Mouse (Mus musculus) brain, embryonic 18.5 days (tissue): ENCODE measurements around the gene Uvrag.

Experiments
- DNase-seq: peaks from one replicate; pipeline ENCODE4 v3.0.0-alpha.2; 2012; ENCODE audit warnings: low read depth, low spot score

Uvrag gene

DNA sequence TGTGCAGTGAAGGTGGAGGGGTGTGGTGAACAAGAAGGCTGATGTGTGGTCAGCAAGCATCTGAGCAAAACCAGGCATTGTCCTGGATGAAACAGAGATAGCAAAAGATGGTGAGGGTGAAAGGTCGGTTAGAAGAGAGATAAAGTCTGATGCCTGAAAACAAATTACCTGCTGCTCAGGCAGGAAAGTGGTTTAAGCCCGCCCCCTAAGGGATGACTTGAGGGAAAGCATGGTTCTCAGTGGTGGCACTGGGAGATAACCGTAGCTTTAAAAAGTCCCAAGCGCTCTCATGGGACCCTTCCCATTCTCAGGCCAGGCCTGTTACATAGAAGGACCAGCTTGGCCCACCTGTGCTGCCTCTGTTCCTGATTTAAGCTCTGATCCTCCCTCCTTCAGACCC, 119.7 kb downstream of the Uvrag start:
- no peak for DNase-seq

DNA sequence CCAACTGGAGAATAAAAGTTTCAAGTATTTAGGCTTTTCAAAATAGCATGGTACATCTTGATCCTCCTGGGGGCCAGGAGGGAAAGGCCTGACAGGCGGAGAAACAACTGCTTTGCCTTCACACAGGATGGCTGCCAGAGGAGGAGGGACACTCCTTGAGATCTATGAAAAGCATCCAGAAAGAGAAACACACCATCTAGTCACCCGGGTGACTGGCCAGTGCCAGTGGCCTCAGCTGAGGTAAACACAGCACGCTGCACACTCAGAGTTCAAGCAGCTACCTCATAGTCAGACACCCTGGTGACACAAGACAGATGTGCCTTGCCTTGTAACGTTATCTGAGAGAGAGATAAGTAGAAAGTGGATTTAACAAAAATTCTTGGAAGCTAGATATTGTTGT, 120.6 kb downstream of the Uvrag start:
- DNase-seq = no peak

DNA sequence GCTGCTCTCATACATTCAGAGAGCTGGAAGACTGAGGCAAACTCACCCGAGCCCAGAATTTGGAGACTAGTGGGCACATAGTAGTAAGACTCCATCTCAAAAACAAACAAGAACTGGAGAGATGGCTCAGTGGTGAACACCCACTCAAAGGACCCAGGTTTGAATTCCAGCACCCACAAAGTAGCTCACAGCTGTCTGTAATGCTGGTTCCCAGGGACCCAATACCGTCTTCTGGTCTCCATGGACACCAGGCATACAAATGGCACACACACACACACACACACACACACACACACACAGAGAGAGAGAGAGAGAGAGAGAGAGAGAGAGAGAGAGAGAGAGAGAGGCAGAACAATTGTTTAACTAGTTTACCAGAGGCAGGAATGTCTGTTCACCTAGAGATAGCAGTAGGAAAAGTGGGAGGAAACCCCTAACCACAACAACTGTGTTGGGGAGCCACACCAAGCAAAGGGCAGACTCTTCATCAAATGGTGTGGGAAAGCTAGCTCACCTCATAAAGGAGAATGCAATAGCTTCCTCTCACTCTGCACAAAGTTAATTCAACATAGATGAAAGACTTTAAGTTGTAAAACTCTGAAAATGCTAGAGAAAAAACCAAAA, 123.6 kb downstream of the Uvrag start:
- no peak for DNase-seq

DNA sequence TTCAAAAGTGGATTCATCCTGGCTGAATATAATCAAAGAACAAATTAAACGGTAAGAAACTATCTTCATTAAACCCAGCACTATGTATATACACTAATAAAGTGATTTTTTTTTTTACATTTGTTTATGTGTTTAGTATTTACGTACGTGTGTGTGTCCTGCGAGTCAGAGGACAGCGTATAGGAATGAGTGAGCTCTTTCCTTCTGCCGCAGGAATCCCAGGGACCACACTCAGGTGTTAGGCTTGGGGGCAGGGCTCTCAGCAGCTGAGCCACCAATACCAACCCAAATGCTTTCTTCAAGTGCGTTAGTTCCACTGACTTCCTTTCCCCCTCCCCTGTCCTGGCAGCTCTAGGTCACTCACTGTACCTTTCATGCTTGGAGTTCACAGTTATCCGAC, 125.0 kb downstream of the Uvrag start:
- no peak for DNase-seq

DNA sequence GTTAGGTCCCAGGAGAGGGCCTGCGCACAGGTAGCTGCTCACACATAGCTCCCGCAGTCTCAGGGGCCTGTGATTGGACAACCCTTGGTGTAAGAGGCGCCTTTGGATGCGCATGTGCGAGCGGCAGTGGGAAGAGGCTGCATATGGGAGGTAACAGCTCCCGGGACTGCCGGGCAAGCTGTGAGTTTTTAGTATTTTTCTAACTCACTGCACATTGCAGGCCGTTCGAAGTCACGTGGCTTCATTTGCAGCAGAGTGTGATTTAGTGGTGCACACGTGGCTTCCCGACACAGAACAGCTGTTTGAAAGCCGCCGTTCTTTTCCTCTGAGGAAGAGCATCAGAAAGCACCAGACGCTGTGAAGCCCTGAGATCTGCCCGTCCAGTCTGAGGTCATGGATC, 125.5 kb downstream of the Uvrag start:
- no peak for DNase-seq

DNA sequence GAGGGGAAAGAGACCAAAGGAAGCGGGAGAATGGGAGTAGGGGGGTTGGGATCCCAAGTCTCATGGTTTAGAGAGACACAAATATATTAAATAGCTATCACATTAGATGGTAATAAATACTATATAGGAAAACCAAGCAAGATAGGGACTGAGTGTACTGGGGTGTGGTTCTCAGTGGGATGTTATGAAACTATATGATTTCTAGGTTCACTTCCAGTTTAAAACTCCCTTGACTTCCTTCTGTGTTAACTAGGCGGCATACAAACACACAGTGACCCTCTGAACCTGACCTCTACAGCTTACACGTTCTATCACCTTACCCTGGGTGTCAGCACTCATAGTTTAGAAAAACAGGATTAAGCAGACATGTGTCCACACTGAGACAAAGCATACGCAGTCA, 126.3 kb downstream of the Uvrag start:
- DNase-seq = no peak

DNA sequence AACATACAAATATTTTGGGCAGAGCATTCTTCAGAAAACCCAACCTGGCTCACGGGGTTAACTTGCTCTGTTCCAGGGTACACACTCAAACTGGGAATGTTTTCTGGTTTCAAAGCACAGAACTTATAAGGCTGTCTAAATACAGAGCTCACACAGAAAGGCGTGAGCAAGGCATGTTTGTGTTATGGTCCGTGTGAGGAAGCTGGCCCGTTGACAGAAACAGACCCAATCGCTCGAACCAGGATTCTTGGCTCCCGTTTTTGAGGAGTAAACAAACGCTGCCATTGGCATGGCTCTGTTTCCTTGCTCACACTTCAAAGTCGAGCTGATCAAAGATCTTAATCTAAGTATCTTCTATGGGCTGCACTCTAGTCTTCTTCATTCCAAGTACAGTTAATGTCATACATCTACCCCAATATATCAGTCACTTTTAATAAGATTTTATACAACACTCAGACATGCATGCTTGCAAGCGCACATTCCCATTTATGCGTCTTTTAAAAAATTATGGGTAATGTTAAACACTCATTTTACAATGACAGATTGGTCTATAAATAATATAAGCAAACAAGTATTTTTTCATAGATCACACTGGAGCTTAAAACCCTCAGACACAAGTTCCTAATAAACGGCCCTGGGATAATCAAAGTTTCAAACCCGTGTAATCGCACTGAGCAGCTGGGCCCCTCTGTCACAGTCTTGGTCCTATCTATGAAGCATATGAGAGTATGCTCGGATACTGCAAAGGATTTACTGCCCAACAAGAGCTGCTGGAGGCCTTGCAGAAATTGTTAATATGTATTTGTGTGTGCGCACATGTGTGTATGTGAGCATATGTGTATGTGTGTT, 133.2 kb downstream of the Uvrag start:
- DNase-seq = no peak

DNA sequence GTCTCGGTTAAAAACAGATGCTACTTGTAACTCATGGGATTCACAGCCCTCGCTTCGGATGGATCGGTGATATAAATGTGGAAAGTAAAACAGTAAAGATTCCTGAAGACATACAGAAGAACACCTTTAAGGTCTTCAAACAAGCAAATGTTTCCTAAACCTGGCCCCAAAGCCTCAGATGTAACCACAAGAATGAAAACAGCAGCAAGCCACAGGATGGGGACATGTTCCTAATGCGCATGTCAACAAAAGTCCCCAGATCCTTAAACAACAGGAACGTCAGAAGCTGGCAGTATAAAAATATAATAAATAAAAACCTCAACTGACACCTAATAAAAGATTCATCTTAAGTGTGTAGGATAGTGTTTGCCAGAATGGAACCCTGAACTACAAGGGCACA, 137.7 kb downstream of the Uvrag start:
- DNase-seq = no peak

DNA sequence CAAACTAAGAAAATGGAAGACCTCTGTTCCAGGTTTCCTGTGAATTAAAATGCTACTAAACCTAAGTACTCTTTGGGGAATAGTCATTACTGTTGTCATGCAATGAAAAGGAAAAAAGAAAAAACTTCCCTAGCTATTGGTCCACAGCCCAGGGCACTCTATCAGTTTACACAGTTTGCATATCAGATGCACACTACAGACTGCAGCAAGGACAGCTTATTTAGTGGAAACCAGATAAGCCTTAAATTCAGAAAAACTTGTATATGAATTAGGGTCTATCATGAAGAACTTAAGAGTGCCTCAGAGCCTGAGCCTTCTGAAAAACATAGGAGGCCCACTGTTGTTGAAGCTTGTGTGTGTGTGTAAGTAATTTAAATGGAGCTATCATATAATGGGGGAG, 142.2 kb downstream of the Uvrag start:
- no peak for DNase-seq

DNA sequence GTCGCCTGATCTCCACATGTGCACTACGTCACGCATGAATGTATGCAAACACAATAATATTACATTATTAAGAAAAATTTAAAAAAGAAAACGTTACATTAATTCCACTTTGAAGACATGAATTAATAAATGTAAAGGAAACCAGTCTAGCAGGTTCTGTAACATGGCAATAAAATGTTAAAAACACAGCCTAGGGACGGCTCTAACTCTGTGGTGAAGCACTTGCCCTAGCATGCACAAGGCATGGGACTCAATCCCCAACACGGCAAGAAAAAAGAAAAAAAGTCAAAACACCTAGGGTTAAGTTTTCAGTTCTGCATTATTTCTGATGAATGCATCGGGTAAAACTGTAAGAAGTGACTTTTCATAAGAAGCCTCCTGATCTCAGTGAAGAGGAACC, 143.2 kb downstream of the Uvrag start:
- no peak for DNase-seq

DNA sequence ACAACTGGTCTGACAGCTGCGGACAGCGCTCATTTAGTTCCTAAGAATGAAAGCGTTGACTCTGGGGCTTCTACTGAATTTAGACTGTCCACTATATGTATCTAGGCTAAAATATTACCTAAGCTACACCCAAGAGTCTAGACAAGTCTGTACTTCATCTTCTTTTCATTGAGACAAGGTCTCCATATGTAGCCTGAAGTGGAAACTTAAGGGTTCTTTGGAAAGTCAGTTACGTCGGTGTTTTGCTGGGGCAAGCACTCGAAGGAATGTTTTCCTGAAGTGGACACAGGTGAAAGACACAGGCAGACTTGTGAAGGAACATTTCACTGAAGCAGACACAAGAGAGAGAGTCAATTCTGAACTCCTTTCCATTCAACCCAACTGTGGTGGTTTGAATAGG, 144.2 kb downstream of the Uvrag start:
- DNase-seq = no peak

DNA sequence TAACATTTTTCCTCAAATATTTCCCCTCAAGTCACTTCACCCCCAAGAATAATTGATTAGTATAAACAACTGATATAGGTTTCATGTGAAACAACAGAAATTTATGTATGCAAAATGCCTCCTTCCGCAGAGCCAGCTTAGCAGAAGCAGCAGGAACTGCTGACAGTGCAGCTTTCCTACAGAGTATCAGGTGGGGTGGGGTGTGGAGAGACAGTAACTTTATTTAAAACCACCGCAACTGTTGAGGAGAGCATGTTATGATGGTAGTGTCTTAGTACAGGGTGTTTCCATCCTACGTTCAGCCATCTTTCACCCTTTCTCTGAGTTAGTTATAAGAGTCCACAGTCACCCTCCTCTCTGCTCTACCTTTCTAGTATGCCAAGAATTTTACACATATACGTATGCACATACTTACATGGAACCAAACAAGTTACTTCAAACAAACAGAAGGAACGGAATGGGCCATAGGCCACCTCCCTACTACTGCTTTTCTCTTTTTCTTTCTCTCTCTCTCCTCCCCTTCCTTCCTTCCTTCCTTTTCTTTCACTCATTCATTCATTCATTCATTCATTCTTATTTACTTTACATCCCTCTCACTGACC, 145.7 kb downstream of the Uvrag start:
- no peak for DNase-seq

DNA sequence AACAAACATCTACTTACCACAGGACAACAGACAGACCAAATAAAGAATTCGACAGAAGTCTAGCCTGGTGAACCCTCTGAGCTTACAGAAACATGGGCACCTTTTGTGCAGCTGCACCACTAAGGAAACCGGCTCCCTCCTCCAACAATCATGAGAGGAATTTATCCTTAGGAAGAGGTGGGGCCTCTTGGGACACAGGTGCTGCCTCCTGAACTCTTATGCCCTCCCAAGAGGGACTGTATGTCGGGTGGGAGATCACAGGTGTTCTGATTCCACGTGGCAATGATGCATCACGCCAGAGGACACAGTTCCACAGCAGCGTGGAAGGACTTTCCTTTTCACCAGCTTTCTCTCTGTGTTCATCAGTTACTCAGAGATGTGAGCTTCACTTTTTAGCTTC, 146.8 kb downstream of the Uvrag start:
- no peak for DNase-seq

DNA sequence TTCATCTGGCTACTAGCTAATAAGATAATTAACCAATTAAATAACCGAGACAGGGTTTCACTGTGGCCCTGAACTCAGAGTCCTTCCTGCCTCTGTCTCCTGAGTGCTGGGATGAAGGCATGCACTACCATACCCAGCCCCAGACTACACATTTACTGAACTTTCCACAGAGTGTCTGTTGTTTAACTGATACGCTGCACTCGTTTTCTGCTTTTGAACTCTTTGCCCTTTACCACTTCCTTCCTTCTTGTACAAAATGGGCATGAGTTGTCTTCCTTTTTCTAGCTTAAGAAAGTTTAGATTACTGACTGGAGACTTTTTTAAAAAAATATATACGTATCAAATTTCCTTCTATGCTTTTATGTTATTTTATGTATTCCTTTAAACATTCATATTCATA, 147.5 kb downstream of the Uvrag start:
- DNase-seq = no peak

DNA sequence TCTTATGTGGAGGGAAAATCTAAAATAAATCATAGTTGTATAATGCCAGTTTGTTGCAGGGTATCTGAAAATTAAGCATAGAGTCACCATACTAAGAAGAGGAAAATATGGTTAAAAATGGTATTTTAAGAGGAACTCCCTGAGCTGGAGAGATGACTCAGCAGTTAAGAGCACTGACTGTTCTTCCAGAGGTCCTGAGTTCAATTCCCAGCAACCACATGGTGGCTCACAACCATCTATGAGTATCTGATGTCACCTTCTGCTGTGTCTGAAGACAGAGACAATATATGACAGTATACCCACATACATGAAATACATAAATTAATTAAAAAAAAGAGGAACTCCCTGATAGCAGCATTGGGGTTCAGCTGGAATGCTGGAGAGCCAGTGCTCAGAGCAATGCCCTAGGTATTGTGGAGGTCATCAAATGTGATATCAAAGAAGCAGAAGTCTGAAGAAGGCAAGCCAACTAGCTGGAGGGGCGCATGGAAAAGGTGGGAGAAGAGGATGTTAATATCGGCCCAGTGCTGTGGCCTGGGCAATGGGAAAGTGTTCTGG, 149.7 kb downstream of the Uvrag start:
- no peak for DNase-seq

DNA sequence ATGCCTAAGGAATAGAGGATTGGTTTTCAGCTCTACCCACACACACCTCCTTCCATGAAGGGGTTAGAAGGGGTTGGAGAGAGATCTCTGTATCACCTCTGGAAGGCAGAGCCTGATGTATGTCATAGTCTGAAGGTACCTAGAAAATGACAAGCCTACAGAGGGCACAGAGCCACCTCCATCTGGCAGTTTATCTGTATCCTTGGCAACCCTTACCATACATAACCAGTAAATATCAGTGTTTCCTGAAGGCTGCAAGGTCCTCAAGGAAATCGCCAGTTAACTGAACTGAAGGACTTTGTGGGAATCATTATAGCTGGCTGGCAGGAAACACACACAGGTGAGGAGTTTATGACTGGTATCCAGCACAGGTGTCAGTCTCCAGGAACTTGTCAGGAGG, 150.4 kb downstream of the Uvrag start:
- no peak for DNase-seq

DNA sequence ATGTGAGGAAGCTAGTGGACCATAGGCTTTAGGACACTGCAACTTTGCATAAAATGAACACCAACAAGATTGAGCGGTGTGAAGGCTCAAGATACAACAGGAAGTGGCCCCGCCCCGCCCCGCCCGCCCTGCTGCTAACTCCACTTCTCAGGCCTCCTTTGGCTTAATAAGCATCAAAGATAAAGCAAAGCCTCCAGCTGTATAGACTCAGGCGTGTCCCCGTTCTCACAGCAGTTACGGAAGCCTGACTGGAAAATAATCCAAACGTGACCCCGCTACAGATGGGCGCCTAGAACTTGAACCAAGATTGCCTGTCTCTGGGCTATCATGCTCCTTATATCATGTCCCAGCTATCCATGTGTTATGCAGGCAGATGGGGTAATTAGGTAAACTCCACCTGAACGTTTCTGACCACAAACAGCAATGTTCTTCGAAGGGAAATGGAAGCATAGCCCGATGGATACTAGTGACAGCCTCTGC, 153.9 kb downstream of the Uvrag start:
- DNase-seq = no peak

DNA sequence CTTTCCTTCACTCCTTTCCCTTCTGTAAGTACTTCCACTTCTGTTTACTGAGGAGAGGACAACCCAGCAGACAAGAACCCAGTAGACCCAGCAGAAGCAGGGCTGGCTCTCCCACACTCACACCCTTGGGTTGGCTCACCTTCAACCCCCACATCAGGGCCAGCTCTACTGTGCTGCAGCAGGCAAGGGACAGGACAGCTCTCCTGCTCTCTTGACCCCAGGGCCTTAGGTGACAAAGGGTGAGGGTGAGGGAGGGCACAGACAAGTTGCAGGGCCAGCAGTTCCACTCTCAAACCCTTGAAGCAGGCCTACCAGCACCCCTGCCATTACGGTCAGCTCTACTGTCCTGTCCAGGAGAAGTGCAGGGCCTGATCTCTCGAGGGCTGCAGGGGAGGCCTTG, 155.0 kb downstream of the Uvrag start:
- DNase-seq = no peak

DNA sequence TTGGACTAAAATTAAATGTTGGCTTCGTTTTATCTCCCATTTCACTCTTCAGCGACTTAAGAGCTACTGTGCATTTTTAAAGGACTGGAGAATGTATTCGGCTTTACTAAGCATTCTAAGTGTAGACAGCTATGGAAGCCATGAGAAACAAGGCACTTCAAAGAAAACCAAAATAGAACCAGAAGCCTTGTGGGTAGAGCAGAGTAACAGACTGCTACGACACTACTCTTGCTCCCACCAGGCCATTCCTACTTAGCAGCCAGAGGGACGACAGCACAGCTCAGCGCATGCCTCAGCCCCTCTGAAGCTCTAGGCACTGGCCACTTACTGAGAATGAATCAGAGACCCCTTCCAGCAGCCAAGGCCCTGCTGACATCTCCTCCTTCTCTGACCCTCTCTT, 155.5 kb downstream of the Uvrag start:
- no peak for DNase-seq

DNA sequence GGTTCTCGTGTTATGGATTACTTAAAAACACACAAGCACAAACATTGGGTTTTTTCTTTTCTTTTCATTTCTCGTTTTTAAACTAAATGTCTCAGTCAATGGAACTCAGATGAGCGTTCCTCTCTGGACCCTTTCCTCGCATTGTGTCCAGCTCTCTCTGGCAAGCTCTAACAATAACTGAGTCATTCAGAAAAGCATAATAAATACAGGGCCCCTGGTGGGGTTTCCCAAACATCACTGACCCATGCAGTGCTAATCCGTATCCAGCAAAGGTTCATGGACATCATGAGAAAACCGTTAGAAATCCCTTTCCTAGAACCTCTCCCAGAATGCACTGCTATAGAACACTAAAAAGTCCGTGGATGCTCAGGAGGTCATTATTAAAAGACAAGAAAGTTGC, 156.6 kb downstream of the Uvrag start:
- DNase-seq = no peak

DNA sequence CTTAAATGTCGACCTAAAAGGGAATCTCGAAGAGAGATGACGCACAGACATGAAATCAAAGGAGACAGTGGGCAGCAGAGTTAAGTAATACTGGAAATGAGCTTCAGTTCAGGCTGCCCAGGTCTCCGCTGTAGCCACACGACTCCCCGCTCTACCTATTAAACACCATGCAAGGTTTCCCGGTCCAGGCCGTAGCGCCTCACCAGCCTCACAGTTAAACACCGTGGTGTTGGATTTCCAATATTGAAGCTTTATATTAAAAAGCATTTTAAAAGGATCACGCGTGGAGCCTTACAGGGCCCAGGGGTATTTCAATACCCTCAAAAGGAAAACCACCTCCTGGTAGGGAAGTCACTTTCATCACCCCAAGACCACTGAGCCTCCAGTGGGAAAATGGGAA, 157.9 kb downstream of the Uvrag start:
- no peak for DNase-seq

DNA sequence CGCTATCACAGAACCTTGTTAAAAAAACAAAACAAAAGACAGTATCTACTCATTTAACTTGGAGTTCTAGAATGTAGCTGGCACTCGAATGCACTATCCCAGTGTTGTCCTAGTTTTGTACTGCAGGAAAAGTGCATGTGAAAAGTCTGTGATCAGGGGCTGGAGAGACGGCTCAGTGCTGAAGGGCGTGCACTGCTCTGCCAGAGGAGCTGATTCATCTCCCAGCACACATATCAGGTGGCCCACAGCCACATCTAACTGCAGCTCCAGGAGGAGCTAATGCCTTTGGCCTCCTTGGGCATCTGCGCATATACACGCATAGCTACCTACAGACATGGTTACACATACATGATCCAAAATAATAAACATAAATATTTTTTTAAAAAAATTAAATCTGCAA, 159.5 kb downstream of the Uvrag start:
- no peak for DNase-seq
